Mouse (Mus musculus) urinary bladder, postnatal 4 days (tissue): Measurements from ENCODE around the gene Uri1.

Experiments
- DNase-seq, 2 experiments: peaks; one replicate each; pipeline ENCODE4 v3.0.0; 2021 to 2022; ENCODE audit warnings: low spot score in 2 of 2

Gene Uri1

GRCm38 (mm10) chr7:38023451-38023850 is at the start of gene Uri1:
Uri1 (minus strand) TSS chr7:38023551.
- DNase-seq, result no peak

GRCm38 (mm10) chr7:38071065-38071464 is 47.7 kb upstream of the Uri1 start:
- DNase-seq, result no peak

- no peak for DNase-seq
Measured at GRCm38 (mm10) chr7:38070663-38071062, 47.3 kb upstream of the Uri1 start.

- DNase-seq, result no peak
Measured at GRCm38 (mm10) chr7:38064431-38064830, 41.1 kb upstream of the Uri1 start.

- DNase-seq, result peak; percentile 87 to 91
Measured at GRCm38 (mm10) chr7:38061060-38061970, 38.0 kb upstream of the Uri1 start.

GRCm38 (mm10) chr7:38059636-38060330 is 36.4 kb upstream of the Uri1 start:
- no peak for DNase-seq

- no peak for DNase-seq
Measured at GRCm38 (mm10) chr7:38059096-38059495, 35.7 kb upstream of the Uri1 start.

GRCm38 (mm10) chr7:38055996-38056395 is 32.6 kb upstream of the Uri1 start:
- no peak for DNase-seq

- no peak for DNase-seq
Measured at GRCm38 (mm10) chr7:38054246-38054645, 30.9 kb upstream of the Uri1 start.

GRCm38 (mm10) chr7:38047229-38047628 is 23.9 kb upstream of the Uri1 start:
- no peak for DNase-seq

- DNase-seq, result no peak
Measured at GRCm38 (mm10) chr7:38041244-38041643, 17.9 kb upstream of the Uri1 start.

- DNase-seq, result no peak
Measured at GRCm38 (mm10) chr7:38037586-38037985, 14.2 kb upstream of the Uri1 start.

- no peak for DNase-seq
Measured at GRCm38 (mm10) chr7:38031183-38031582, 7.8 kb upstream of the Uri1 start.

- no peak for DNase-seq
Measured at GRCm38 (mm10) chr7:38030606-38031005, 7.3 kb upstream of the Uri1 start.

- DNase-seq, result no peak
Measured at GRCm38 (mm10) chr7:38029986-38030385, 6.6 kb upstream of the Uri1 start.

- no peak for DNase-seq
Measured at GRCm38 (mm10) chr7:38029083-38029482, 5.7 kb upstream of the Uri1 start.

GRCm38 (mm10) chr7:38027940-38028600 is 4.7 kb upstream of the Uri1 start:
- no peak for DNase-seq

- DNase-seq, result no peak
Measured at GRCm38 (mm10) chr7:38024839-38025238, 1.5 kb upstream of the Uri1 start.

GRCm38 (mm10) chr7:38019770-38020169 is 3.6 kb downstream of the Uri1 start:
- no peak for DNase-seq

GRCm38 (mm10) chr7:38019369-38019749 is 4.0 kb downstream of the Uri1 start:
- DNase-seq, result peak; percentile 85 to 89

- peak; percentile 58 to 61 for DNase-seq
Measured at GRCm38 (mm10) chr7:38018416-38019368, 4.7 kb downstream of the Uri1 start.
